Mouse (Mus musculus): ENCODE data around the gene Itih5. TPM values are rescaled to one million over a fixed set of nuclear protein-coding genes. Genes with fewer than 3 reads are reported as not detected.

Gene Itih5
- polyA plus RNA-seq, 1 experiment from 2014 or later = 3.0 TPM

DNA sequence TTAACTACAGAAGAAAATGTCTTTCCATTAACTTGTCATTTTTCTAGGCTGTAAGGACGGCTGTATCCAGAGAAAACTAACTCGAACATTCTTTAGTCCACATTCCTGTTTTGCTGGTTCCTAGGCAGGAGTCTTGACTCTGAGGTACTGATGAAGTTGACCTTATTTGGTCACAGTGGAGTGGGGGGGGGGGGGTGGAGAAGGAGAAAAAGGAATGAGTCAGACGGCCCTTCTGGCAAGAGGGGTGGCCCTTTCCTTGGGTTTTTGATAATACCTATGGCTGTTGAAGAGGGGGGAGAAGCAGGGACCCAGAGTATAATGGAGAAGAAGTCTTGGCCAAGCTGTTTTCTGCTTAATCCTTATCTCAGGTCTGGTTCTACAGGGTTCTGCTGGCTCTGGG is 148.0 kb downstream of the Itih5 start:
- no peaks in the 10 kb centered on the region for H3K9me3 ChIP-seq (ENCODE audit: low read length)
- H3K27me3 ChIP-seq (replicated peaks; ENCODE audit: insufficient read depth, low read length) = no peaks in the 10 kb centered on the region
- no peaks in the 10 kb centered on the region; the same call in 1 of the 2 replicates for H3K4me1 ChIP-seq (ENCODE audit: insufficient read depth, low read depth, low read length)
- ATAC-seq (peak; percentile 46), DNase-seq (ENCODE audit: low spot score) (peak; percentile 25)
- no peak overlapping the region for H3K9ac ChIP-seq (replicated peaks; ENCODE audit: low read depth)
- no peak overlapping the region for H3K4me3 ChIP-seq (ENCODE audit: low read depth, low read length)
- H3K4me2 ChIP-seq (replicated peaks; ENCODE audit: low read depth, low read length) = no peak overlapping the region
- WGBS = 36% methylated on average over 3 of the region's 3 CpGs
- no peak overlapping the region for H3K27ac ChIP-seq (ENCODE audit: low read length)
- no peak for TF ChIP-seq CTCF (IDR thresholded peaks at IDR 0.05)
- TF ChIP-seq EP300 (IDR thresholded peaks at IDR 0.05) = no peak
- no peaks in the 10 kb centered on the region for H3K36me3 ChIP-seq (ENCODE audit: insufficient read depth, low read length)

DNA sequence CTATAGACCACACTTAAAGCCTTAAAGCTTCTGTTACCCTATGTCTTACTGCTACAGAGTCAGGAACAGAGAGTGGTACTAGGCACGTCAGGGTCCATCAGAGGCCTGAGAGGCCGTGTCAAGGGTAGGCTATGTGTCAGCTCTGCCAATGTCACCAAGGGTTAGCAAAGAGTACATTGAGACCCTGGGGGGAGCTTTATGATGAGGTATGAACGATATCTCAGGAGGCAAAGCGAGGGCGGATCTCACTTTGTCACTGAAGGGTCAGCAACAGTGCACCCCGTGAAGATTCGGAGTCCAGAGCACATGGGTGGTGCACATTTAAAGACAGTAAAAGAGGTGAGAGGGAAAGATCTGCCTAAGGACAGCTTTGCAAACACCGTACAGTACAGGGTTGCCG is 148.6 kb downstream of the Itih5 start:
- Histone ChIP-seq H3K9ac (replicated peaks; ENCODE audit: low read depth) (no peak overlapping the region), H3K27ac (ENCODE audit: low read length) (no peak overlapping the region), H3K9me3 (ENCODE audit: low read length) (no peaks in the 10 kb centered on the region), H3K36me3 (ENCODE audit: insufficient read depth, low read length) (no peaks in the 10 kb centered on the region), H3K27me3 (replicated peaks; ENCODE audit: insufficient read depth, low read length) (no peaks in the 10 kb centered on the region), H3K4me2 (replicated peaks; ENCODE audit: low read depth, low read length) (no peak overlapping the region), H3K4me1 (ENCODE audit: insufficient read depth, low read depth, low read length) (no peaks in the 10 kb centered on the region; the same call in 1 of the 2 replicates), H3K4me3 (ENCODE audit: low read depth, low read length) (no peak overlapping the region)
- TF ChIP-seq CTCF (IDR thresholded peaks at IDR 0.05) = no peak
- no peak for TF ChIP-seq EP300 (IDR thresholded peaks at IDR 0.05)
- ATAC-seq = no peak
- DNase-seq (ENCODE audit: low spot score) = no peak
- WGBS = 78% methylated on average over 9 of the region's 9 CpGs

- H3K27me3 ChIP-seq (replicated peaks; ENCODE audit: insufficient read depth, low read length) = no peaks in the 10 kb centered on the region
- H3K4me1 ChIP-seq (ENCODE audit: insufficient read depth, low read depth, low read length) = no peaks in the 10 kb centered on the region; the same call in 1 of the 2 replicates
- H3K4me2 ChIP-seq (replicated peaks; ENCODE audit: low read depth, low read length) = no peak overlapping the region
- no peak for ATAC-seq
- WGBS = 55% methylated on average over 3 of the region's 3 CpGs
- no peak overlapping the region for H3K9ac ChIP-seq (replicated peaks; ENCODE audit: low read depth)
- no peak overlapping the region for H3K27ac ChIP-seq (ENCODE audit: low read length)
- H3K4me3 ChIP-seq (ENCODE audit: low read depth, low read length) = no peak overlapping the region
- DNase-seq (ENCODE audit: low spot score) = no peak
- no peaks in the 10 kb centered on the region for H3K9me3 ChIP-seq (ENCODE audit: low read length)
- no peak for TF ChIP-seq EP300 (IDR thresholded peaks at IDR 0.05)
- TF ChIP-seq CTCF (IDR thresholded peaks at IDR 0.05) = no peak
- H3K36me3 ChIP-seq (ENCODE audit: insufficient read depth, low read length) = no peaks in the 10 kb centered on the region
Observed at GRCm38 (mm10) chr2:10304911-10305310, 151.5 kb downstream of the Itih5 start.

Other genes starting within 250 kb of the Itih5 start
- gene Taf3, start 105.0 kb upstream of the Itih5 start, polyA plus RNA-seq (2015; fragmentation: Nextera tagmentation; extraction: Ambion mirVana) = 7.5 and 8.4 TPM in 2 replicates
- gene Atp5c1, start 73.1 kb upstream of the Itih5 start, polyA plus RNA-seq (2015; fragmentation: Nextera tagmentation; extraction: Ambion mirVana) = 352 TPM in 2 replicates
- 21.2 and 24.0 TPM in 2 replicates for gene Kin, start 73.0 kb upstream of the Itih5 start, polyA plus RNA-seq (2015; fragmentation: Nextera tagmentation; extraction: Ambion mirVana)
- 1.6 and 1.7 TPM in 2 replicates for gene Itih2, start 22.2 kb upstream of the Itih5 start, polyA plus RNA-seq (2015; fragmentation: Nextera tagmentation; extraction: Ambion mirVana)
- 0.62 and 0.65 TPM in 2 replicates for gene Sfmbt2, start 216.9 kb downstream of the Itih5 start, polyA plus RNA-seq (2015; fragmentation: Nextera tagmentation; extraction: Ambion mirVana)